Mouse (Mus musculus) stomach, postnatal 0 days (tissue): Measurements from ENCODE around the gene Gm21987. TPM values are rescaled to one million over a fixed set of nuclear protein-coding genes. Genes with fewer than 3 reads are reported as not detected.

Experiments
- ATAC-seq: fragments of 200-750 bp; cut with Nextera tagmentation; 2 replicates; pipeline ENCODE4 v1.8.0; 2017; ENCODE audit not compliant: low FRiP score, low TSS enrichment
- DNase-seq: peaks from one replicate; pipeline ENCODE4 v3.0.0-alpha.2; 2016; ENCODE audit warnings: low spot score
- H3K27ac ChIP-seq: fragments of 300-500 bp; sonication (generic); replicated peaks from 2 replicates; pipeline ENCODE4 v1.5.1; 2014; ENCODE audit warnings: mild to moderate bottlenecking, control low read depth
- H3K27me3 ChIP-seq: fragments of 300-500 bp; sonication (generic); 2 replicates; pipeline ENCODE4 v1.6.1; 2014; ENCODE audit warnings: low read length; ENCODE audit not compliant: control insufficient read depth, insufficient read depth
- H3K36me3 ChIP-seq: fragments of 300-500 bp; sonication (generic); 2 replicates; pipeline ENCODE4 v1.6.1; 2014; ENCODE audit warnings: low read length, mixed read lengths; ENCODE audit not compliant: control insufficient read depth, insufficient read depth
- H3K4me1 ChIP-seq: fragments of 300-500 bp; sonication (generic); replicated peaks from 2 replicates; pipeline ENCODE4 v1.6.1; 2014; ENCODE audit warnings: antibody characterized with exemption; ENCODE audit not compliant: control insufficient read depth, insufficient read depth
- H3K4me2 ChIP-seq: fragments of 300-500 bp; sonication (generic); replicated peaks from 2 replicates; pipeline ENCODE4 v1.6.1; 2014; ENCODE audit warnings: low read depth, mild to moderate bottlenecking, control low read depth, moderate library complexity
- H3K4me3 ChIP-seq: fragments of 300-500 bp; sonication (generic); 2 replicates; pipeline ENCODE4 v1.5.1; 2014; ENCODE audit warnings: low read depth, low read length, control low read depth
- H3K9ac ChIP-seq: fragments of 300-500 bp; sonication (generic); 2 replicates; pipeline ENCODE4 v1.6.1; 2014; ENCODE audit warnings: mild to moderate bottlenecking, low read length, control low read depth, mixed read lengths
- H3K9me3 ChIP-seq: fragments of 300-500 bp; sonication (generic); 2 replicates; pipeline ENCODE4 v1.6.1; 2016; ENCODE audit warnings: low read length; ENCODE audit not compliant: control insufficient read depth
- CTCF ChIP-seq: IDR thresholded peaks from 2 replicates; pipeline ENCODE4 v1.5.1; 2016; ENCODE audit warnings: antibody characterized with exemption, low read depth, mild to moderate bottlenecking, moderate library complexity
- EP300 ChIP-seq: optimal IDR thresholded peaks from 2 replicates; pipeline ENCODE3; 2016; ENCODE audit warnings: antibody characterized with exemption
- WGBS: fragments of 180-500 bp; shearing (Covaris S2); extraction: QIAGEN DNeasy Blood & Tissue Kit; methylation state at CpG from one replicate; pipeline ENCODE4 v1.1.7; 2014; 5-methylcytosine and 5-hydroxymethylcytosine counted together
- polyA plus RNA-seq: library from polyadenylated mRNA; unstranded; fragments of >200 nt; fragmentation: Nextera tagmentation; extraction: Ambion mirVana; gene quantifications from 2 replicates; pipeline ENCODE4 v1.2.1, GENCODE M21; 2015

The Gm21987 gene
- polyA plus RNA-seq = not detected in 2 replicates

- WGBS = 3% methylated on average over 35 of the region's 35 CpGs
- H3K9me3 ChIP-seq = no peaks in the 10 kb centered on the region
- peak; percentile 89 for DNase-seq
- no peaks in the 10 kb centered on the region; the same call in 1 of the 2 replicates for H3K36me3 ChIP-seq
- H3K4me3 ChIP-seq = peak within 1 kb of the TSS; percentile 83
- peak within 1 kb of the TSS; percentile 72 for H3K4me2 ChIP-seq
- peak within 1 kb of the TSS; percentile 96 for H3K27ac ChIP-seq
- H3K4me1 ChIP-seq = no peaks in the 10 kb centered on the region
- peak; percentile 93 for ATAC-seq
- TF ChIP-seq CTCF (no peak), EP300 (no peak)
- H3K27me3 ChIP-seq = no peaks in the 10 kb centered on the region
- H3K9ac ChIP-seq = peak within 1 kb of the TSS; percentile 90
These were observed at the start of gene Gm21987, which contains the start of gene Cox17 for GRCm38 (mm10) chr16:38346529-38347325. Gene Gm21987, plus strand, starts transcription at chr16:38347040. Gene Cox17, plus strand, starts transcription at chr16:38346991.

- WGBS = 82% methylated on average over 6 of the region's 6 CpGs
- no peak for ATAC-seq
These were observed 48.4 kb upstream of the Gm21987 start for GRCm38 (mm10) chr16:38298410-38298809.

GRCm38 (mm10) chr16:38302367-38302766, 44.5 kb upstream of the Gm21987 start:
- H3K9me3 ChIP-seq = no peaks in the 10 kb centered on the region
- ATAC-seq (no peak), DNase-seq (no peak)
- H3K36me3 ChIP-seq = no peaks in the 10 kb centered on the region
- no peak overlapping the region for H3K9ac ChIP-seq
- TF ChIP-seq EP300 (no peak), CTCF (no peak)
- H3K4me1 ChIP-seq = no peaks in the 10 kb centered on the region
- no peak overlapping the region for H3K27ac ChIP-seq
- H3K27me3 ChIP-seq = no peaks in the 10 kb centered on the region
- WGBS = 75% methylated on average over 13 of the region's 13 CpGs
- H3K4me2 ChIP-seq = no peak overlapping the region
- no peak overlapping the region for H3K4me3 ChIP-seq

More at GRCm38 (mm10) chr16:38298410-38298809, 48.4 kb upstream of the Gm21987 start:
- Histone ChIP-seq H3K27ac (no peak overlapping the region), H3K9me3 (no peaks in the 10 kb centered on the region), H3K4me3 (no peak overlapping the region), H3K4me1 (no peaks in the 10 kb centered on the region), H3K36me3 (no peaks in the 10 kb centered on the region), H3K27me3 (no peaks in the 10 kb centered on the region), H3K9ac (no peak overlapping the region), H3K4me2 (no peak overlapping the region)
- no peak for DNase-seq
- no peak for TF ChIP-seq CTCF
- TF ChIP-seq EP300 = no peak

- no peak for TF ChIP-seq EP300
- TF ChIP-seq CTCF = no peak
- 0 out of 2 replicates have a peak overlapping the region, but pooled peaks have one; percentile 12 for H3K4me2 ChIP-seq
- 58% methylated on average over 17 of the region's 17 CpGs for WGBS
- ATAC-seq (0 out of 2 replicates have a peak, but pooled peaks have one; percentile 59), DNase-seq (peak; percentile 40)
- H3K36me3 ChIP-seq = no peaks in the 10 kb centered on the region
- H3K9me3 ChIP-seq = no peaks in the 10 kb centered on the region
- H3K4me3 ChIP-seq = no peak overlapping the region
- H3K4me1 ChIP-seq = no peaks in the 10 kb centered on the region
- H3K27me3 ChIP-seq = no peaks in the 10 kb centered on the region
- H3K9ac ChIP-seq = no peak overlapping the region
- H3K27ac ChIP-seq = no peak overlapping the region
These were observed 42.2 kb upstream of the Gm21987 start for GRCm38 (mm10) chr16:38304460-38305194.

- peak; percentile 33 for DNase-seq
- H3K9me3 ChIP-seq = no peaks in the 10 kb centered on the region
- no peaks in the 10 kb centered on the region for H3K27me3 ChIP-seq
- ATAC-seq = no peak
- H3K4me3 ChIP-seq = no peak overlapping the region
- no peak overlapping the region for H3K9ac ChIP-seq
- TF ChIP-seq CTCF = peak; percentile 69
- TF ChIP-seq EP300 = no peak
- 49% methylated on average over 18 of the region's 18 CpGs for WGBS
- no peak overlapping the region for H3K4me2 ChIP-seq
- H3K27ac ChIP-seq = no peak overlapping the region
- H3K4me1 ChIP-seq = no peaks in the 10 kb centered on the region
- H3K36me3 ChIP-seq = no peaks in the 10 kb centered on the region
These were observed 40.1 kb upstream of the Gm21987 start for GRCm38 (mm10) chr16:38306571-38307220.
